Mouse (Mus musculus): Measurements from ENCODE around the gene Polr1d.

Polr1d gene

DNA sequence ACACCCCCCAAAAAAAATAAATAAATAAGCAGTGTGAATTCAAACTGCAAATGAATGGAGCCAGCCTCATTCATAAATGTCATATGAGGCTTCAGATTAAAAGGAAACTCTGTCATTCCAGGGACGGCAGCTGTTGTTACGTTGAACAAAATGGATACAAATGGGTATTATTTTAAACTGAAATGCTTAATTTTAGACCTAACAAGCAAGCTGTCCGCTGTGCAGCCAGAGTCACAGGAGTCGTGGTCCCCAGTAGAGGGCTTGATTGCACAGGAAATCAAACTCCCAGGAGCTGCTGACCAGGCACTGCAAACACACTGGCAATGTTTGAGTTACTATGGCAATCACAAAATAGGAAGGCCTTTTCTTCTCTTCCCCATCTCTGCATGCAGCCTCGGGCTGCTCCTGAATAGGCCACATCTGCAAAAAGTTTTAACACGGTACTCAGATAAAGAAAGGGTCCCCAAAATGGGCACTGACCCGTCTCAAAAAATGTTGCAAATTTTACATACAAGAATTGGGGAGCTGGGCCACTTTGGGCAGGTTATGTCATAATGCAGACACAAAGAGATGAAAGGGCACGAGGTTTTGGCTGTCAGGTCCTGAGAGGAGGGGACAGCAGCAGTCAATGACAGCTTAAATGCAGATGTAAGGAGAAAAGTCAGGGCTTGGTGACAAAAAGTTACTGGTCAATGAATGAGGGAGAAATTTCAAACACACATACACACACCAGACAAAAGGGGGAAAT lies 57.7 kb downstream of the Polr1d start:
- in situ Hi-C loops (cut with MboI; ENCODE audit: low sequenced_read_pairs) = no loop called here

DNA sequence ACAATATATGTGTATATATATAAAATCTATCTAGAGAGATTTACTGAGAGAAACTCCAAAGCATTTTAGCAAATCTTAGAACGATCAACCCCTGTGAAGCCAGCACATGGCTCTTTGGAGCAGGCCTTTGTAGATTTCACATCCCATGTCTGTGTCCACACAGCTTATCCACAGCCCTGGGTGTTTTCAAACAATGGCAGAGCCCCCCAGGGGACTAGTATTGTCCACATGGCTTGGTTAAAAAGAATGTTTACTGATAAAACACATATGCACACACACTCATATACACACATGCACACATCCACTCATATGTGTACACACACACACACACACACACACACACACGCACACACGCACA lies 58.2 kb downstream of the Polr1d start:
- in situ Hi-C loops (cut with MboI; ENCODE audit: low sequenced_read_pairs) = no loop called here

DNA sequence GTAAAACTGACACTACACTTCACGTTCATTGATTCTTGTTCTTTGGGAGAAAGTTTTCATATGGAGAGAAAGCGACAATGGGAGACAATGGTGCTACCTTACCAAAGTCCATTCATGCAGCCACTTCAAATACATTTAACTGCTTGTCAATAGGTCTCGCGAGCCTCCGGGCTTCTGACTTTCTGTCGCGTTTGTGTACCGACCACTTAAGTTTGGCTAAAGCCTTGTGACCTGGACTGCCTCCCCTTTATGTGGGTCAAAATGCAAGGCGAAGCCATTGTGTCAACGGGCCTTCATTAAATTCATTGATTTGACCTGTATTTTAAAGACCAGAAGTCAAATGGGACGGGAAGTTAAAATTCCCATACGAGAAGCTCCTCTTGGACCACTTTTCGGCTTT lies 59.1 kb downstream of the Polr1d start:
- in situ Hi-C loops (cut with MboI; ENCODE audit: low sequenced_read_pairs) = no loop called here

DNA sequence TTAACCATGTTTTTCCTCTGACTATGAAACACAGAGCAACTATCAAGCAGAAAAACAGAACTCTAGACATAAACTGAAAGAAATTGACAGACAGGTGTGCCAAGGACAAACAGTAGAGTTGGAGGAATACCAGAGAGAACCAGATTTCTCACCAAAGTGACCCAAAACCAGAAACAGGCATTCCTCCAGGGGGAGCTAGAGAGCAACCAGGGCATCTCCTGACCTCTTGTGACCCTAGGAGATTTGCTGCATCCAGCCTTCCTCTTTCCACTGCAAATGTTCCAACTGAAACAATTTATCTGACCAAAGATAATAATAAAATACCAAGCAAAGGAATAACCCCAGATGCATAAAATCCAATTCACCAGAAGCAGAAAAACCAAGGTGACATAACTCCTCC lies 70.5 kb downstream of the Polr1d start:
- in situ Hi-C loops (cut with MboI; ENCODE audit: low sequenced_read_pairs) = no loop called here

DNA sequence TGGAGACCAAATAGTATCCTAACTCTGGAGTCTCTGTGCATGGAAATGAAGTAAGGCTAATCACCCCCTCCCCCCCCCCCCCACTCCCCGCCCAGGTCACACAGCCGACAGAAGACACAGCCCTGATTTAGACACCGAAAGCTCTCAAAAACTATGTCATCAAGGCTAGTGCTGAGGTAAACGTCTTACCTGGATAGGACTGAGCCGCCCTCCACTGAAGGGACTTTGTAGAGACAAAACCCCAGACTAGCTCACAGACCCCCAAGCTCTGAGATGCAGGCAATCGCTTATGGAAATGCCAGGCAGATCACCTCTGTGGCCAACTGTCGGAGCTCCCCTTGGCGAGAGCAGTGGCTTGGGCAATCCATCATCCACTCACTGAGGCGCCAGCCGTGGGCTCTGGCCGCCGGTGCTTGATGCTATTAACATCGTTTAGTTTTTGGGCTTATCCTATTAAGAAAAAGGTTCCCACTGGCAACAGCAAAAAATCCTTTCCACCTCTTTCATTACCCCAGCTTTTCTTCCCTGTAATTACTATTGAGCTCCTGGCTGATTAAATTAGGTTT lies 78.0 kb downstream of the Polr1d start:
- in situ Hi-C loops (cut with MboI; ENCODE audit: low sequenced_read_pairs) = no loop called here

DNA sequence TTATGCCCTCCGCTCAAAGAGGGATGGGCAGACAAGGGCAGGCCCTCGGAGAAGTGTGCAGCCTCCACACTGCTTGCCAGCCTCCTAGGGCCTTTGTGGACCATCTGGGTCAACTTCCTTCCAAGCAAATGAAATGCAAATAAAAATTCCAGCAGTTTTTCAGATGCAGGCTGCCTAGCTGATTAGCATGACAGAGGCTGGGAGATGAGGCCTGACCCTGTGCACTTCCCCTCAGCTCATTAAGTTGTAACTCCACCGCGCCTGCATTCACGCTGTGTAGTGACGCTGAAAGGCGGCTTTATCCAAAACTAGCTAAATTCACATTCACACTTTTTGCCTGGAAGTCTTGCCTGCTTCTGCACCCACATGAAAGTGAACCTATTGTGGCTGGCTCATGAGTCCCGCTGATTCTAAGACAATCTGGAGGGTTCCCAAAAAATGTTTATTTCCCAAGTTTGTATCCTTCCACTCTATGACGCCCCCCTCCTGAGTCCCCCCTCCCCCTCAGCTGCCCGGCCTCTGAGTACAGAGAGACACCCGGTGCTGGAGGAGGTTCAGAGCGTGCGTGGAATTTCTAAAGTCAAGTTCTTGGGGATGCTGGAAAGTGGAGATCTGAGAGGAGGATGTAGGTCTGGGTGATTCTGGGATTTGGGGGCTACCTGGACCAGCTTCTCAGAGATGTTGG lies 78.7 kb downstream of the Polr1d start:
- in situ Hi-C loops (cut with MboI; ENCODE audit: low sequenced_read_pairs) = no loop called here

DNA sequence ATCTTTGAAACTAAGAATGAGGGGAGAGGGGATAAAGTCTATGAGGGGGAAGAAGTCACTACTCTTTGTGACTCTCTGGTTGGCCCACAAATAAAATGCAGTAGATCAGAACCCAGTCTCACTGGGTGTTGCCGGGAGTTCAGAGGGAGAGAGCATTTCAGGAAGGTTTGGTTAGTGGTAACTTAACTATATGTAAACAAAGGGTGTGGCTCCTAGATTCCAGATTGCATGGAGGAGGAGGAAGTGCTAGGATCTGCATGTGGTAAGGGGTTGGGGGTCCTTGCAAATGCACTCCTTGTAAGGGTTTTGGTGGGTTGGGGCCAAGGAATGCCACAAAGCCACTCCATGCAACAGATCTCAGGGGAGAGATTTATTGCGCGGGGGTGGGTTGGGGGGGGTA lies 79.5 kb downstream of the Polr1d start:
- in situ Hi-C loops (cut with MboI; ENCODE audit: low sequenced_read_pairs) = no loop called here

DNA sequence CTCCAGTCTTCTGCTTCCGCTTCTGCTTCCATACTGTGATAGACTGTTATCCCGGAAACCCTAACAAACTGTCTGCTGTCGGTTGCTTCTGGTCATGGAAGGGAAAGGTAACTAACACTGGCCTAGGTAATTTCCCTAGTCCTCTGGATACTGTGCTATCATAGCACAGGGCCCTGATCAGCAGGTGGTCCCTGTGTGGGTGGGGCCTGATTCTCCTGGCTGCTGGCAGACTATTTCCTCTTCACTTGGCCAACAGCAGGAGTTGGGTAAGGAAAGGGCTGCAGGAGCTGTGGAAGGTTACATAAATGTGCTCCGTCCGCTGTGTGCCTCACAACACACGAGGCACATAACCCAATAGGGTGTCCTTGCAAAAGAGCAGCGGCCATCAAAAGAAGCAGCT lies 80.6 kb downstream of the Polr1d start:
- in situ Hi-C loops (cut with MboI; ENCODE audit: low sequenced_read_pairs) = no loop called here

DNA sequence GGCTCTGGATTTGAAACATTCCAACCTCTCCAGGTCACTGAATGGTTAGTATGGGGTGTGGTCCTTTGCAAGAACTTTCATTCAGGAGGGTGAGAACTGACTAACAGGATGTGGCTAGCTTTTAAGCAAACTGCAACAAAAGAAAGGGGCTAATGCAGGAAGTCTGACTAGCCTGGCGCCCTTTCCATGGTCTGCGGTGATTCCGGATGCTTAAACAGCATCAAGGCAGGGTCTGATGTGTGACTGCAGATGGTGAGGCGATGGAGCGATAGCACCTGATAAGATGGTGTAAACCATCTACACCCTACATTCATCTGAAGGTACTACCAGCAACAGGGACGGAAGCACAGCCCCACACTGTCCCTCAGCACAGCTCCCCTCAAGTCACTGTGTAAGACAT lies 82.5 kb downstream of the Polr1d start:
- in situ Hi-C loops (cut with MboI; ENCODE audit: low sequenced_read_pairs) = no loop called here

DNA sequence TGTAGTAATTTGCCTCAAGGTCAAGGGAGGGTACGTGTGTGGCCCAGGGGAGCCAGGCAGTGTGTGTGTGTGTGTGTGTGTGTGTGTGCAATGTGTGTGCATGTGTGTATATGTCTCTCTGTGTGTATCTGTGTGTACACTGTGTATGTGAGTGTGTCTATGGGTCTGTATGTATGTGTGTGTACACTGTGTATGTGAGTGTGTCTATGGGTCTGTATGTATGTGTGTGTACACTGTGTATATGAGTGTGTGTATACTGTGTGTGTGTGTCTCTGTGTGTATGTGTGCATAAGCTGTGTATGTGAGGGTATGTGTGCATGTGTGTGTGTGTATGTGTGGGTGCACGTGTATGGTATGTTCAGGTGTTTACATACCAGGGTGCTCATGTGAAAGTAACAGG lies 82.9 kb downstream of the Polr1d start:
- in situ Hi-C loops (cut with MboI; ENCODE audit: low sequenced_read_pairs) = no loop called here

All from CH12F3 (cell line).